Mouse (Mus musculus) layer of hippocampus, postnatal 25 days (tissue): Measurements from ENCODE around the gene Dnah8. TPM values are rescaled to one million over a fixed set of nuclear protein-coding genes. Genes with fewer than 3 reads are reported as not detected.

Experiments
- DNase-seq, 2 experiments: peaks; one replicate each; pipeline ENCODE4 v3.0.0; 2022; ENCODE audit warnings: mixed read lengths in 2 of 2, low spot score in 1 of 2; ENCODE audit errors: extremely low spot score in 1 of 2
- total RNA-seq, 2 experiments: library from RNA; stranded (reverse); gene quantifications; 2 replicates each; pipeline ENCODE4 v1.2.3; 2021

Gene Dnah8
- total RNA-seq, 2 experiments from 2014 or later: 1.6 to 2.4 TPM

DNA sequence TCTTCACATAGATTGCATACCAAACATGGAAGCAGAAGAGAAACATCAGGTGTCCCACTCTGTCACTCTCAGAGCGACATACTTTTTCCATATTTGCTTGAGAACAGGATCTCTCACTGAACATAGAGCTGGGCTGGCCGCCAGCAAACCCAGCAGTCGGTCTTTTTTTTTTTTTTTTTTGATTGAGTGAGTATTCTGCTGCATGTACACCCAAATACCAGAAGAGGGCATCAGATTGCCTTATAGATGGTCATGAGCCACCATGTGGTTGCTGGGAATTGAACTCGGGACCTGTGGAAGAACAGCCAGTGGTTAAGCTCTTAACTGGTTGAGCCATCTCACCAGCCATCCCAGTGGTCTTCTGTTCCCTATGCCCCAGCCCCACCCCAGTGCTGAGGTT, 299.4 kb downstream of the Dnah8 start:
- no peak for DNase-seq

Other genes with a start within 250 kb of the Dnah8 start
- gene Btbd9, start 47.9 kb upstream of the Dnah8 start, total RNA-seq: 100 to 1,000 TPM; 138 to 162 TPM
- gene Glo1, start 2.5 kb downstream of the Dnah8 start, total RNA-seq: 100 to 1,000 TPM; 179 to 204 TPM